Mouse (Mus musculus): ENCODE results near the gene Rpl32.
"Not testable (repeated sequence)": the region's sequence is repeated elsewhere in the genome, so short reads cannot be mapped to it uniquely, and the experiment has no call there.

Gene Rpl32

GRCm38 (mm10) chr6:115808488-115809231 lies at the start of gene Rpl32:
TSS of gene Rpl32 (minus strand) at chr6:115808747.
- in situ Hi-C loops (cut with MseI, MboI) = no loop called here

GRCm38 (mm10) chr6:115856361-115856745 lies 47.8 kb upstream of the Rpl32 start:
- in situ Hi-C loops (cut with MseI, MboI) = no loop called here

- in situ Hi-C loops (cut with MseI, MboI) = no loop called here
Measured at GRCm38 (mm10) chr6:115855733-115856360, 47.3 kb upstream of the Rpl32 start.

GRCm38 (mm10) chr6:115854432-115854831 lies 45.9 kb upstream of the Rpl32 start:
- in situ Hi-C loops (cut with MseI, MboI) = no loop called here

GRCm38 (mm10) chr6:115853985-115854384 lies 45.4 kb upstream of the Rpl32 start:
- in situ Hi-C loops (cut with MseI, MboI) = no loop called here

- in situ Hi-C loops (cut with MseI, MboI) = no loop called here
Measured at GRCm38 (mm10) chr6:115853091-115853813, 44.7 kb upstream of the Rpl32 start, which contains the start of the genes Mbd4 and Ift122. TSS of gene Mbd4 (minus strand) at chr6:115853371. TSS of gene Ift122 (plus strand) at chr6:115853470.

GRCm38 (mm10) chr6:115852446-115853090 lies 44.0 kb upstream of the Rpl32 start:
- in situ Hi-C loops (cut with MseI, MboI) = no loop called here

GRCm38 (mm10) chr6:115848598-115849304 lies 40.2 kb upstream of the Rpl32 start:
- in situ Hi-C loops (cut with MseI, MboI) = no loop called here

- in situ Hi-C loops (cut with MseI, MboI) = no loop called here
Measured at GRCm38 (mm10) chr6:115846640-115847411, 38.3 kb upstream of the Rpl32 start.

GRCm38 (mm10) chr6:115845006-115845405 lies 36.5 kb upstream of the Rpl32 start:
- in situ Hi-C loops (cut with MseI, MboI) = no loop called here

- in situ Hi-C loops (cut with MseI, MboI) = no loop called here
Measured at GRCm38 (mm10) chr6:115838745-115839144, 30.2 kb upstream of the Rpl32 start.

GRCm38 (mm10) chr6:115838161-115838597 lies 29.6 kb upstream of the Rpl32 start, which contains the start of gene Efcab12:
TSS of gene Efcab12 (minus strand) at chr6:115838412.
- in situ Hi-C loops (cut with MseI, MboI) = no loop called here

GRCm38 (mm10) chr6:115833861-115834260 lies 25.3 kb upstream of the Rpl32 start:
- in situ Hi-C loops (cut with MseI, MboI) = no loop called here

GRCm38 (mm10) chr6:115832152-115832850 lies 23.8 kb upstream of the Rpl32 start:
- in situ Hi-C loops (cut with MseI, MboI) = no loop called here

GRCm38 (mm10) chr6:115830779-115831601 lies 22.4 kb upstream of the Rpl32 start:
- in situ Hi-C loops (cut with MseI, MboI) = no loop called here

GRCm38 (mm10) chr6:115823850-115824464 lies 15.4 kb upstream of the Rpl32 start:
- in situ Hi-C loops (cut with MseI, MboI) = not testable (repeated sequence)

- in situ Hi-C loops (cut with MseI, MboI) = no loop called here
Measured at GRCm38 (mm10) chr6:115821216-115821993, 12.9 kb upstream of the Rpl32 start.

- in situ Hi-C loops (cut with MseI, MboI) = no loop called here
Measured at GRCm38 (mm10) chr6:115818129-115818528, 9.6 kb upstream of the Rpl32 start.
